Mouse (Mus musculus) liver, embryonic 14.5 days (tissue): ENCODE data around the gene Lrp1.

Experiments used
- CTCF ChIP-seq: IDR thresholded peaks from 2 replicates; pipeline ENCODE4 v1.5.1; 2016; ENCODE audit warnings: antibody characterized with exemption, low read depth, control low read depth
- EP300 ChIP-seq: IDR thresholded peaks from 2 replicates; pipeline ENCODE4 v1.6.1; 2016; ENCODE audit warnings: antibody characterized with exemption, low read depth

GRCm38 (mm10) chr10:127576381-127576961 is 44.5 kb downstream of the Lrp1 start:
- peak; percentile 83 for TF ChIP-seq CTCF
- TF ChIP-seq EP300: no peak
